Mouse (Mus musculus): ENCODE results near the gene Nsun3. TPM values are rescaled to one million over a fixed set of nuclear protein-coding genes. Genes with fewer than 3 reads are reported as not detected.
"Not testable (repeated sequence)": the region's sequence is repeated elsewhere in the genome, so short reads cannot be mapped to it uniquely, and the experiment has no call there.

The Nsun3 gene
- total RNA-seq, 2 experiments from 2014 or later, result 14.5 to 19.7 TPM

- no peak for DNase-seq (ENCODE audit: low spot score in 2 of 2)
Measured at GRCm38 (mm10) chr16:62753597-62753996, 33.0 kb downstream of the Nsun3 start.

- DNase-seq (ENCODE audit: low spot score in 2 of 2), result no peak
Measured at GRCm38 (mm10) chr16:62753079-62753478, 33.5 kb downstream of the Nsun3 start.

DNA sequence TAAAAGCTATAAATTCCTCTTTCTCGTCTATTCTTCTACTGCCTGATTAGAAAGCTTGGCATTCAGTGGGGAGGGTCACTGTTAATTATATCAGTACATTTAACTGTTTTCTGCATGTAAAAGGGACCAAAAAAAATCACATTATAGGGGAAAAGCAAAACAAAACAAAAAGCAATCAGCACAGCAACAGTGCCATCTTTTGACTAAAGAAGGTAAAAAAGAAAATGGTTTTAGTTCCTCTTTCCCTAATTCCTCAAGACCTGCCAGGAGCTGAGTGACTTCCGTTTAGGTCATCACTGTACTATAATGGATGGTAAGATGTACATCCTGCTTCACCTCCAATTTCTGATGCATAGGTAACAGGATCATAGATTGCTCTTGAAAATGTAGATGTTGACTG lies 40.7 kb downstream of the Nsun3 start:
- no peak for DNase-seq (ENCODE audit: low spot score in 2 of 2)

- DNase-seq (ENCODE audit: low spot score in 2 of 2), result no peak
Measured at GRCm38 (mm10) chr16:62734359-62734758, 52.3 kb downstream of the Nsun3 start.

DNA sequence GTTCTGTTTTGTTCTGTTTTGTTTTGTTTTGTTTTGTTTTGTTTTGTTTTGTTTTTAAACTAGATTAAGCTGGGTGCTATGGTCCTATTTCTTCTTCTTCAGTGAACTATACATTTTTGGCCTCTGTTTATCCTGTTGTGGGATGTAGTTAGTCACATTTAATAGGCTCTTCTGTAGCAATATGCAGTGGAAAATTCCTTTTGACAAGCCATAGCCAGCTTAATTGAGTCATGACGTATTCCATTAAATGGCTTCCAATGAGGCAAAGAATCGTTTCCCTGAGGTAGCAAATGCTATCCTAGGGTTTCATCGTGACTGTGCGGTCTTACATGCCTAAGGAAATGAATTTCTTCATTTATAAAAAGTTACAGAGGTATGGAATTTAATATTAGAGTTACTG lies 56.3 kb downstream of the Nsun3 start:
- no peak for DNase-seq (ENCODE audit: low spot score in 2 of 2)

- no peak for DNase-seq (ENCODE audit: low spot score in 2 of 2)
Measured at GRCm38 (mm10) chr16:62729846-62730245, 56.8 kb downstream of the Nsun3 start.

DNA sequence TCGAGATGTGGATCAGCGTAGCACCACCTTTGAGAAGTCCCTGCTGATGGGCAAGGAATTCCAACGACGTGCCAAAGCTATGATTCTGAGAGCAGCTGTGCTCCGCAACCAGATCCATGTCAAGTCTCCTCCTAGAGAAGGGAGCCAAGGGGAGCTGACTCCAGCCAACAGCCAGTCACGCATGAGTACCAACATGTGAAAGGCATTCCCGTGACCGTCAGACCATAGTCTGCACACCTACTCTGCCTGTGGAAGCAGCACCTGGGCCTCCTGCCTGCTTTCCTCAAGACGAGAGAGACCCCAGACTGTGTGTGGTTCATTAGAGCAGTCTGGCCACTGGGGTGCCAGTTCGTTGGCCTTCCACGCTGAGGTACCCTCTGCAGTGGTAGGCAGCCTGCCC lies 68.4 kb downstream of the Nsun3 start:
- not testable (repeated sequence) for DNase-seq (ENCODE audit: low spot score in 2 of 2)

DNA sequence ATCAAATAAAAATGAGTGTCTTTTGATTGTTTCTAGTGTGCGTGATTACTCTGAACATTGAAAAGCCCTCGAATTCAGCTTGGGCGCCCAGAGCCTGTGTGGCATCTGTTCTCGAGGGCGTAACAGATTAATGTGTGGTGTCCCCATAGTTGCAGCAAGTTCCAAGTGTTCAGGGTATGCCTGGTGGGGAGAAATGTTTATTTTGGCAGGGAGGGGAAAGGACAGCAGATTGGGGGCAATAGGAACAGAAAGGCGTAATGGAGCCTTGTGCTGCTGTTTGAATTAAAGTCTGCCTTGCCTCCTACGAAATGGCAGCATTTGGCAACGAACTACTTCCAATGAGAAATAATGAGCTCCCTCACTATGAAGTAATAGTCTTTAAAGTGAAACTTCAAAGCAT lies 96.2 kb downstream of the Nsun3 start:
- DNase-seq (ENCODE audit: low spot score in 2 of 2), result no peak

GRCm38 (mm10) chr16:62686073-62686472 lies 100.5 kb downstream of the Nsun3 start:
- no peak for DNase-seq (ENCODE audit: low spot score in 2 of 2)

DNA sequence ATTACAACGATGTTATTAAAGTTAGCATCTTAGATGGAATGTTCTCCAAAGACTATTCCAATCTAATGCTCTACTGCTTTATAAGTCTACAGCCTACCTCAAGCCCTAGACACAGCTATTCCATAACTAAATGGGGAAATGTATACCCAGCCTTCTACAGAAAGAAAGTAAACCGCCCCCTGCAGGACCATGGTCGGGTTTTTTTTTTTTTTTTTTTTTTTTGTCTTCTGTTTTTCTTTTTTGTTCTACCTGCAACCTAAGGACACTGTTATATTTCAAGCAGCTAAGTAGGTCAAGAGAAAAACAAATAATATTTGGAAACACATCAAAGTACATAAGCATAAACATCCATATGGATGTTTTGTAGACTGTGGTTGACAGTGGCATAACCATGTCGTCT lies 101.1 kb downstream of the Nsun3 start:
- DNase-seq (ENCODE audit: low spot score in 2 of 2), result no peak

Small RNA genes within 50 kb of the gene (microRNA-seq; reads per million reads assigned to microRNA genes)
- gene Gm25986, result not detected

Other genes starting within 250 kb of the Nsun3 start
- not detected for gene Stx19, start 27.9 kb upstream of the Nsun3 start, total RNA-seq (2021)
- 10 to 100 TPM; 12.0 to 12.7 TPM for gene Arl13b, start 60.2 kb upstream of the Nsun3 start, total RNA-seq (2021)
- gene Pros1, start 67.5 kb upstream of the Nsun3 start, total RNA-seq (2021), result 10 to 100 TPM; 52.2 to 53.0 TPM